Mouse (Mus musculus) myocyte (in vitro differentiated cells): ENCODE measurements around the gene Bcorl1. TPM values are rescaled to one million over a fixed set of nuclear protein-coding genes. Genes with fewer than 3 reads are reported as not detected.

Experiments
- H3K27me3 ChIP-seq: one replicate; pipeline ENCODE4 v1.6.1; 2011; ENCODE audit not compliant: control insufficient read depth, insufficient read depth, insufficient read length
- H3K36me3 ChIP-seq: one replicate; pipeline ENCODE4 v1.6.1; 2011; ENCODE audit not compliant: control insufficient read depth, insufficient read depth
- H3K4me2 ChIP-seq: one replicate; pipeline ENCODE4 v1.6.1; 2011; ENCODE audit warnings: low read depth, control low read depth
- H3K4me3 ChIP-seq: one replicate; pipeline ENCODE4 v1.5.1; 2011; ENCODE audit warnings: mild to moderate bottlenecking, control low read depth, moderate library complexity
- H3K79me2 ChIP-seq: one replicate; pipeline ENCODE4 v1.6.1; 2011; ENCODE audit not compliant: control insufficient read depth, insufficient read depth
- H3ac ChIP-seq: one replicate; pipeline ENCODE4 v1.6.1; 2011; ENCODE audit not compliant: control insufficient read depth, insufficient read length
- CEBPB ChIP-seq: IDR thresholded peaks from 2 replicates; pipeline ENCODE4 v1.6.1; 2011; ENCODE audit warnings: mild to moderate bottlenecking, moderate library complexity; ENCODE audit not compliant: poor library complexity, insufficient read depth, severe bottlenecking
- E2F4 ChIP-seq: IDR thresholded peaks from one replicate; pipeline ENCODE4 v1.6.1; 2011; ENCODE audit warnings: mild to moderate bottlenecking, control low read depth, moderate library complexity; ENCODE audit not compliant: insufficient read depth
- MAX ChIP-seq: IDR thresholded peaks from one replicate; pipeline ENCODE4 v1.6.1; 2011; ENCODE audit warnings: low read depth, mild to moderate bottlenecking, control low read depth
- MYOD1 ChIP-seq, 3 experiments: IDR thresholded peaks; one replicate each; pipeline ENCODE4 v1.6.1; 2011; ENCODE audit warnings: control low read depth in 2 of 3, low read depth in 2 of 3, mild to moderate bottlenecking in 2 of 3, moderate library complexity in 1 of 3; ENCODE audit not compliant: insufficient read length in 2 of 3, control insufficient read depth in 1 of 3
- MYOG ChIP-seq, 3 experiments: IDR thresholded peaks; one replicate each; pipeline ENCODE4 v1.6.1; 2011; ENCODE audit warnings: control low read depth in 2 of 3, low read depth in 2 of 3, mild to moderate bottlenecking in 2 of 3; ENCODE audit not compliant: insufficient read length in 2 of 3, control insufficient read depth in 1 of 3, insufficient read depth in 1 of 3
- POLR2A ChIP-seq: IDR thresholded peaks from one replicate; pipeline ENCODE4 v1.6.1; 2011; ENCODE audit warnings: low read depth, mild to moderate bottlenecking, control low read depth, moderate library complexity; ENCODE audit not compliant: insufficient read length
- POLR2AphosphoS2 ChIP-seq: IDR thresholded peaks from one replicate; pipeline ENCODE4 v1.6.1; 2011; ENCODE audit warnings: low read depth, control low read depth; ENCODE audit not compliant: insufficient read length
- REST ChIP-seq: IDR thresholded peaks from one replicate; pipeline ENCODE4 v1.6.1; 2011; ENCODE audit warnings: mild to moderate bottlenecking, control low read depth, moderate library complexity; ENCODE audit not compliant: insufficient read depth, insufficient read length
- SRF ChIP-seq: IDR thresholded peaks from one replicate; pipeline ENCODE4 v1.6.1; 2011; ENCODE audit warnings: low read depth; ENCODE audit not compliant: control insufficient read depth, insufficient read length
- TCF12 ChIP-seq: IDR thresholded peaks from one replicate; pipeline ENCODE4 v1.6.1; 2011; ENCODE audit warnings: mild to moderate bottlenecking, control low read depth; ENCODE audit not compliant: poor library complexity, insufficient read depth, severe bottlenecking
- TCF3 ChIP-seq: IDR thresholded peaks from one replicate; pipeline ENCODE4 v1.6.1; 2011; ENCODE audit warnings: low read depth, control low read depth; ENCODE audit not compliant: insufficient read length
- USF1 ChIP-seq: IDR thresholded peaks from one replicate; pipeline ENCODE4 v1.6.1; 2011; ENCODE audit warnings: low read depth, mild to moderate bottlenecking, control low read depth, moderate library complexity
- polyA plus RNA-seq: library from polyadenylated mRNA; unstranded; fragments of >200 nt; fragmentation: generic; extraction: Trizol; gene quantifications from one replicate; pipeline ENCODE4 v1.2.1, GENCODE M21; 2012; ENCODE audit warnings: missing spikeins

Bcorl1 gene
- polyA plus RNA-seq, 1 experiment = 4.5 TPM

GRCm38 (mm10) chrX:48429538-48429937, 88.4 kb downstream of the Bcorl1 start:
- Histone ChIP-seq H3K4me2 (no peak overlapping the region), H3K36me3 (no peaks in the 10 kb centered on the region), H3K27me3 (no peaks in the 10 kb centered on the region), H3ac (no peak overlapping the region), H3K79me2 (peaks cover 30% of the 10 kb centered on the region), H3K4me3 (no peak overlapping the region)
- TF ChIP-seq SRF (no peak), CEBPB (no peak), TCF12 (no peak), POLR2A (no peak), TCF3 (no peak), MYOD1 (IDR thresholded peaks at IDR 0.05; ENCODE audit: control insufficient read depth in 1 of 3, insufficient read length in 2 of 3, low read depth in 2 of 3) (no peak), MYOG (IDR thresholded peaks at IDR 0.05; ENCODE audit: control insufficient read depth in 1 of 3, insufficient read depth in 1 of 3, insufficient read length in 2 of 3, low read depth in 2 of 3) (no peak), USF1 (no peak), REST (no peak), MAX (no peak), POLR2AphosphoS2 (no peak), E2F4 (no peak)

- no peak for TF ChIP-seq MAX
- TF ChIP-seq E2F4 = no peak
- no peak for TF ChIP-seq MYOG (IDR thresholded peaks at IDR 0.05; ENCODE audit: control insufficient read depth in 1 of 3, insufficient read depth in 1 of 3, insufficient read length in 2 of 3, low read depth in 2 of 3)
- no peak for TF ChIP-seq TCF12
- no peak for TF ChIP-seq SRF
- no peak for TF ChIP-seq POLR2A
- no peak for TF ChIP-seq MYOD1 (IDR thresholded peaks at IDR 0.05; ENCODE audit: control insufficient read depth in 1 of 3, insufficient read length in 2 of 3, low read depth in 2 of 3)
- TF ChIP-seq REST = no peak
- no peak for TF ChIP-seq POLR2AphosphoS2
- TF ChIP-seq CEBPB = no peak
- TF ChIP-seq TCF3 = no peak
- no peak for TF ChIP-seq USF1
- no peaks in the 10 kb centered on the region for H3K36me3 ChIP-seq
- peaks cover 20% of the 10 kb centered on the region for H3K79me2 ChIP-seq
- no peak overlapping the region for H3K4me2 ChIP-seq
- H3K27me3 ChIP-seq = no peaks in the 10 kb centered on the region
- no peak overlapping the region for H3ac ChIP-seq
- no peak overlapping the region for H3K4me3 ChIP-seq
These were observed 91.7 kb downstream of the Bcorl1 start for GRCm38 (mm10) chrX:48432599-48433526.

GRCm38 (mm10) chrX:48433527-48433899, 92.4 kb downstream of the Bcorl1 start:
- TF ChIP-seq CEBPB (no peak), SRF (no peak), POLR2AphosphoS2 (no peak), MAX (no peak), MYOG (IDR thresholded peaks at IDR 0.05; ENCODE audit: control insufficient read depth in 1 of 3, insufficient read depth in 1 of 3, insufficient read length in 2 of 3, low read depth in 2 of 3) (no peak), POLR2A (no peak), MYOD1 (IDR thresholded peaks at IDR 0.05; ENCODE audit: control insufficient read depth in 1 of 3, insufficient read length in 2 of 3, low read depth in 2 of 3) (no peak), REST (no peak), E2F4 (no peak), TCF12 (no peak), USF1 (no peak), TCF3 (no peak)
- Histone ChIP-seq H3K27me3 (no peaks in the 10 kb centered on the region), H3K79me2 (peaks cover 25% of the 10 kb centered on the region), H3K4me2 (no peak overlapping the region), H3ac (no peak overlapping the region), H3K4me3 (no peak overlapping the region), H3K36me3 (no peaks in the 10 kb centered on the region)

- TF ChIP-seq TCF12 (no peak), MYOG (IDR thresholded peaks at IDR 0.05; ENCODE audit: control insufficient read depth in 1 of 3, insufficient read depth in 1 of 3, insufficient read length in 2 of 3, low read depth in 2 of 3) (no peak), CEBPB (no peak), E2F4 (no peak), POLR2A (no peak), MAX (no peak), MYOD1 (IDR thresholded peaks at IDR 0.05; ENCODE audit: control insufficient read depth in 1 of 3, insufficient read length in 2 of 3, low read depth in 2 of 3) (no peak), SRF (no peak), REST (no peak), USF1 (no peak), POLR2AphosphoS2 (no peak), TCF3 (no peak)
These were observed 93.1 kb downstream of the Bcorl1 start for GRCm38 (mm10) chrX:48434251-48434650.

More at GRCm38 (mm10) chrX:48434251-48434650, 93.1 kb downstream of the Bcorl1 start:
- peaks cover 28% of the 10 kb centered on the region for H3K79me2 ChIP-seq
- no peaks in the 10 kb centered on the region for H3K36me3 ChIP-seq
- no peak overlapping the region for H3K4me3 ChIP-seq
- no peaks in the 10 kb centered on the region for H3K27me3 ChIP-seq
- no peak overlapping the region for H3K4me2 ChIP-seq
- no peak overlapping the region for H3ac ChIP-seq
